7 mouse cellular contexts compared by ENCODE assay signal in genomic region chr11:65806909-65807504, GRCm38 (mm10). TPM values are rescaled to one million over a fixed set of nuclear protein-coding genes. Genes with fewer than 3 reads are reported as not detected.
DNase-seq lines count a peak whose midpoint lies in the region; ATAC-seq and TF ChIP-seq lines count a peak whose summit lies in the region.

Zkscan6 (plus strand) TSS chr11:65807175.

- no peaks in the 10 kb centered on the region for H3K36me3 ChIP-seq in embryonic facial prominence, embryonic 12.5 days
- H3K36me3 ChIP-seq in heart, adult 2 months (ENCODE audit: control insufficient read depth, insufficient read depth, low read length), result no peaks in the 10 kb centered on the region
- no peaks in the 10 kb centered on the region for H3K36me3 ChIP-seq in limb, embryonic 13.5 days
- H3K36me3 ChIP-seq in midbrain, embryonic 16.5 days (ENCODE audit: control insufficient read depth, insufficient read depth, low read length), result no peaks in the 10 kb centered on the region

- H3K79me2 ChIP-seq in heart, adult 2 months (replicated peaks; ENCODE audit: control insufficient read depth, insufficient read depth, low read length), result 0 out of 2 replicates have a peak, but pooled peaks cover 2% of the 10 kb centered on the region

- WGBS in embryonic facial prominence, embryonic 12.5 days, result 1% methylated on average over 56 of the region's 58 CpGs
- 1% methylated on average over 58 of the region's 58 CpGs for WGBS in heart, adult 2 months
- 1% methylated on average over 43 of the region's 58 CpGs for WGBS in limb, embryonic 13.5 days
- under 1% methylated on average over 48 of the region's 58 CpGs for WGBS in midbrain, embryonic 16.5 days

- peak within 1 kb of the TSS; percentile 77 for H3K4me3 ChIP-seq in embryonic facial prominence, embryonic 12.5 days
- H3K4me3 ChIP-seq in heart, adult 2 months, result peak within 1 kb of the TSS; percentile 71
- peak within 1 kb of the TSS; percentile 83 for H3K4me3 ChIP-seq in limb, embryonic 13.5 days
- peak within 1 kb of the TSS; percentile 85 for H3K4me3 ChIP-seq in midbrain, embryonic 16.5 days (ENCODE audit: low read depth, low read length)

- peak; percentile 90 for ATAC-seq in embryonic facial prominence, embryonic 12.5 days (ENCODE audit: insufficient number of reproducible peaks, insufficient read depth, low FRiP score, low TSS enrichment)
- ATAC-seq in limb, embryonic 13.5 days (ENCODE audit: low FRiP score, low read depth), result peak; percentile 96
- peak; percentile 96 for ATAC-seq in midbrain, embryonic 16.5 days

- TF ChIP-seq CTCF in heart, adult 2 months (IDR thresholded peaks at IDR 0.05), result no peak

- TF ChIP-seq EP300 in heart, adult 2 months (IDR thresholded peaks at IDR 0.05; ENCODE audit: insufficient read depth, low read depth, low read length), result no peak

- H3K4me1 ChIP-seq in embryonic facial prominence, embryonic 12.5 days, result peaks cover 10% of the 10 kb centered on the region
- no peaks in the 10 kb centered on the region; the same call in 1 of the 2 replicates for H3K4me1 ChIP-seq in heart, adult 2 months (ENCODE audit: control insufficient read depth, insufficient read depth, low read length)
- peaks cover 17% of the 10 kb centered on the region for H3K4me1 ChIP-seq in limb, embryonic 13.5 days
- H3K4me1 ChIP-seq in midbrain, embryonic 16.5 days (ENCODE audit: control insufficient read depth, insufficient read depth, low read length), result peaks cover 17% of the 10 kb centered on the region

- peak; percentile 84 for DNase-seq in adrenal gland, postnatal 25 days
- DNase-seq in heart, adult 2 months, result peak; percentile 88 to 90
- DNase-seq in kidney, adult 8-10 months, result peak; percentile 87 to 92
- peak; percentile 79 to 89 for DNase-seq in spleen, postnatal 10 days (ENCODE audit: low spot score in 2 of 2)

- H3K27me3 ChIP-seq in embryonic facial prominence, embryonic 12.5 days, result no peaks in the 10 kb centered on the region
- H3K27me3 ChIP-seq in heart, adult 2 months (ENCODE audit: control insufficient read depth, insufficient read depth, low read length), result no peaks in the 10 kb centered on the region
- H3K27me3 ChIP-seq in limb, embryonic 13.5 days, result 0 out of 2 replicates have a peak, but pooled peaks cover 2% of the 10 kb centered on the region
- H3K27me3 ChIP-seq in midbrain, embryonic 16.5 days (ENCODE audit: control insufficient read depth, insufficient read depth, low read depth, low read length), result no peaks in the 10 kb centered on the region

- peak within 1 kb of the TSS; percentile 36; the same call in 1 of the 2 replicates for H3K27ac ChIP-seq in embryonic facial prominence, embryonic 12.5 days
- peak within 1 kb of the TSS; percentile 87 for H3K27ac ChIP-seq in heart, adult 2 months
- peak within 1 kb of the TSS; percentile 65; the same call in 1 of the 2 replicates for H3K27ac ChIP-seq in limb, embryonic 13.5 days
- peak within 1 kb of the TSS; percentile 78 for H3K27ac ChIP-seq in midbrain, embryonic 16.5 days (ENCODE audit: low read length)

- no peaks in the 10 kb centered on the region for H3K9me3 ChIP-seq in embryonic facial prominence, embryonic 12.5 days
- H3K9me3 ChIP-seq in limb, embryonic 13.5 days, result no peaks in the 10 kb centered on the region
- H3K9me3 ChIP-seq in midbrain, embryonic 16.5 days (replicated peaks; ENCODE audit: control insufficient read depth, low read length, poor library complexity, severe bottlenecking), result no peaks in the 10 kb centered on the region

- intact Hi-C loops in heart, adult 2 months (cut with DNase I), result loop anchor here (1.0 kb wide), 1 partner anchor 19 kb away; the partner anchor contains the start of gene Map2k4

- TF ChIP-seq POLR2A in heart, adult 2 months (IDR thresholded peaks at IDR 0.05; ENCODE audit: insufficient read depth, low read depth, low read length), result peak; percentile 74

- peak within 1 kb of the TSS; percentile 86 for H3K4me2 ChIP-seq in embryonic facial prominence, embryonic 12.5 days (replicated peaks)
- peak within 1 kb of the TSS; percentile 94 for H3K4me2 ChIP-seq in limb, embryonic 13.5 days (replicated peaks)
- peak within 1 kb of the TSS; percentile 72 for H3K4me2 ChIP-seq in midbrain, embryonic 16.5 days (ENCODE audit: low read length)

- peak within 1 kb of the TSS; percentile 75 for H3K9ac ChIP-seq in embryonic facial prominence, embryonic 12.5 days
- H3K9ac ChIP-seq in heart, adult 2 months (ENCODE audit: low read depth, low read length), result peak within 1 kb of the TSS; percentile 91
- peak within 1 kb of the TSS; percentile 81 for H3K9ac ChIP-seq in limb, embryonic 13.5 days
- H3K9ac ChIP-seq in midbrain, embryonic 16.5 days (ENCODE audit: low read depth, low read length), result peak within 1 kb of the TSS; percentile 82

RNA-seq across cellular contexts. Expression of gene Zkscan6, which starts in this region (rescaled TPM):
- 14.4 and 15.9 TPM in 2 replicates for total RNA-seq in adrenal gland, postnatal 25 days (2021)
- 14.4 and 15.2 TPM in 2 replicates for polyA plus RNA-seq in embryonic facial prominence, embryonic 12.5 days (2016; fragmentation: Nextera tagmentation; extraction: Ambion mirVana)
- total RNA-seq in heart, adult 2 months (2021), result 1 to 10 TPM; 4.2 to 4.4 TPM
- 2.1 and 3.0 TPM in 2 replicates for polyA plus RNA-seq in heart, adult 2 months (2012; rRNA removed)
- 15.9 and 16.5 TPM in 2 replicates for polyA plus RNA-seq in limb, embryonic 13.5 days (2015; fragmentation: Nextera tagmentation; extraction: Ambion mirVana)
- 18.9 and 21.5 TPM in 2 replicates for polyA plus RNA-seq in midbrain, embryonic 16.5 days (2015; fragmentation: Nextera tagmentation; extraction: Ambion mirVana)

Comparison
In these comparisons a context has a peak if more than half of its experiments do, and no peak if none do; other contexts are left out.
1. Peak in every context shown above with its lines: DNase-seq, ATAC-seq, H3K4me3 ChIP-seq and H3K27ac ChIP-seq.
2. H3K27ac ChIP-seq: peak in every context shown above with its lines; median percentile 87 in heart, adult 2 months; 78 in midbrain, embryonic 16.5 days; 65 in limb, embryonic 13.5 days; 36 in embryonic facial prominence, embryonic 12.5 days.